Mouse (Mus musculus): Measurements from ENCODE around the gene Rbm38. TPM values are rescaled to one million over a fixed set of nuclear protein-coding genes. Genes with fewer than 3 reads are reported as not detected.

Rbm38 gene
- total and polyA plus RNA-seq, 2 experiments from 2014 or later, result 7.3 to 8.4 TPM

DNA sequence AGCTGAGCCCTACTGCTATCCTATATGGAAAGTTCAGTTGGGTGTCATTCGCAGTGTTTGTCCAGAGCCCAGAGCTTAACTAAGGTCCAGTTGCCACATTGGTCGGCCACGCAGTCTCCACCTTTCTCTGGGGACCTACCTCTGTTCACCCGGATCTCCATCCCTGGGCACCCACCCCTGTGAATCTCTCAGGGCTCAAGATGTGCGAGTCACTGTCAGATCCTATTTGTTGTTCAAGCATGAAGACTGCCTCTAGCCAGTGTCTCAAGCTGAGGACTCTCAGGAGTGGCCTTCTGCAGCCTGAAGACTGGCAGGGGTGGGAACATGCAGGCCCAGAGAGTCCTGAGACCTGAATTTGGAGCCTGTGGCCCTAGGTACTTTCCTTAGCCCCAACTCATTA lies 15.8 kb downstream of the Rbm38 start:
- H3K4me1 ChIP-seq (ENCODE audit: insufficient read depth, low read length), result no peaks in the 10 kb centered on the region
- no peak for DNase-seq (ENCODE audit: low spot score)
- peaks cover 24% of the 10 kb centered on the region for H3K36me3 ChIP-seq (ENCODE audit: insufficient read depth, low read length)
- no peaks in the 10 kb centered on the region for H3K27me3 ChIP-seq (ENCODE audit: insufficient read depth, low read length)
- no peak for TF ChIP-seq CTCF (IDR thresholded peaks at IDR 0.05)
- no peak overlapping the region for H3K4me2 ChIP-seq (ENCODE audit: low read depth, low read length, poor library complexity, severe bottlenecking)
- WGBS, result 91% methylated on average over 5 of the region's 5 CpGs
- H3K9ac ChIP-seq (replicated peaks; ENCODE audit: low read length, poor library complexity, severe bottlenecking), result no peak overlapping the region
- no peak overlapping the region for H3K4me3 ChIP-seq (ENCODE audit: low read depth, low read length)
- no peak for ATAC-seq (ENCODE audit: low FRiP score)
- H3K9me3 ChIP-seq (ENCODE audit: low read length), result no peaks in the 10 kb centered on the region
- no peak overlapping the region for H3K27ac ChIP-seq (ENCODE audit: low read depth, low read length)

DNA sequence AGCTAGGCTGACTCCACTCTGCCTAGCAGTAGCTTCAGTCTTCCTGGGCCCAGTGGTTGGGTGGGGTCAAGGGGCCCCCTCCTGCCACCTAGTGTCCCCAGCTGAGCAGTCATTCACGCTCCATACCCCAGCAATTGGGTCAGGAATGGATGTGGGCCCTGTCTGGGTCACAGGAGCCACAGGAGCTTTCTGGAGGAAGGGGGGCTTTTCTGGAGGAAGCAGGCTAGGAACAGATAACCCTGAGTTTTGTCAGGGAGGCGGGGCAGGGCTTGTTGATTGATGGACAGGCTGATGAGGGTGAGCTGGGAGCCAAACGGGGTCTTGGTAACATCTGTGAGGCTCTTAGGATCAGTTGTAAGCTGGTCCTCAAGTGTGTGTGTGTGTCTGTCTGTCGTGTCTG lies 16.3 kb downstream of the Rbm38 start:
- TF ChIP-seq CTCF (IDR thresholded peaks at IDR 0.05), result no peak
- 77% methylated on average over 4 of the region's 4 CpGs for WGBS

DNA sequence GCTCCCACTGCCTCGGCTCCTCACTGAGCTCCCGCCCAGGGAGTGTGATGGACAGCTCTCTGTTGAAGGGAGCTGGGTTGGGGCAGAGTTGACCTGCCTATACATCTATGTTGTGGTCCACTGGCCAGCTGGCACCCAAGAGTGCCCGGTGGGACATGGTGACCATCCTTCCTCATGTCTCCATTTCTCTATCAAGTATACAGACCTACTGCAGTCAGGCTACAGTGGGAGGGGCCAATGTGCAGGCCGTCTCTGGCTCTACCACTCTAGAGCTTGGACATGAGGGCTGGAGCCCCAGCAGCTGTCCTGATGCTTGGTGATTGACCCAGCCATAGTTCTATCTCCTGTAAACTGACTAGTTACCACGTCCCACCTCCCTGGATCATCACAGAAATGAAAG lies 17.0 kb downstream of the Rbm38 start:
- Histone ChIP-seq H3K9ac (replicated peaks; ENCODE audit: low read length, poor library complexity, severe bottlenecking) (no peak overlapping the region), H3K4me3 (ENCODE audit: low read depth, low read length) (no peak overlapping the region), H3K4me2 (ENCODE audit: low read depth, low read length, poor library complexity, severe bottlenecking) (no peak overlapping the region), H3K27ac (ENCODE audit: low read depth, low read length) (no peak overlapping the region), H3K36me3 (ENCODE audit: insufficient read depth, low read length) (peaks cover 19% of the 10 kb centered on the region), H3K4me1 (ENCODE audit: insufficient read depth, low read length) (no peaks in the 10 kb centered on the region), H3K9me3 (ENCODE audit: low read length) (no peaks in the 10 kb centered on the region), H3K27me3 (ENCODE audit: insufficient read depth, low read length) (no peaks in the 10 kb centered on the region)
- no peak for ATAC-seq (ENCODE audit: low FRiP score)
- no peak for DNase-seq (ENCODE audit: low spot score)
- 80% methylated on average over 5 of the region's 5 CpGs for WGBS
- TF ChIP-seq CTCF (IDR thresholded peaks at IDR 0.05), result no peak

More for the DNA sequence above, 16.3 kb downstream of the Rbm38 start:
- Histone ChIP-seq H3K27ac (ENCODE audit: low read depth, low read length) (no peak overlapping the region), H3K27me3 (ENCODE audit: insufficient read depth, low read length) (no peaks in the 10 kb centered on the region), H3K36me3 (ENCODE audit: insufficient read depth, low read length) (peaks cover 19% of the 10 kb centered on the region), H3K4me1 (ENCODE audit: insufficient read depth, low read length) (no peaks in the 10 kb centered on the region), H3K9ac (replicated peaks; ENCODE audit: low read length, poor library complexity, severe bottlenecking) (no peak overlapping the region), H3K4me2 (ENCODE audit: low read depth, low read length, poor library complexity, severe bottlenecking) (no peak overlapping the region), H3K9me3 (ENCODE audit: low read length) (no peaks in the 10 kb centered on the region), H3K4me3 (ENCODE audit: low read depth, low read length) (no peak overlapping the region)
- DNase-seq (ENCODE audit: low spot score) (no peak), ATAC-seq (ENCODE audit: low FRiP score) (no peak)

DNA sequence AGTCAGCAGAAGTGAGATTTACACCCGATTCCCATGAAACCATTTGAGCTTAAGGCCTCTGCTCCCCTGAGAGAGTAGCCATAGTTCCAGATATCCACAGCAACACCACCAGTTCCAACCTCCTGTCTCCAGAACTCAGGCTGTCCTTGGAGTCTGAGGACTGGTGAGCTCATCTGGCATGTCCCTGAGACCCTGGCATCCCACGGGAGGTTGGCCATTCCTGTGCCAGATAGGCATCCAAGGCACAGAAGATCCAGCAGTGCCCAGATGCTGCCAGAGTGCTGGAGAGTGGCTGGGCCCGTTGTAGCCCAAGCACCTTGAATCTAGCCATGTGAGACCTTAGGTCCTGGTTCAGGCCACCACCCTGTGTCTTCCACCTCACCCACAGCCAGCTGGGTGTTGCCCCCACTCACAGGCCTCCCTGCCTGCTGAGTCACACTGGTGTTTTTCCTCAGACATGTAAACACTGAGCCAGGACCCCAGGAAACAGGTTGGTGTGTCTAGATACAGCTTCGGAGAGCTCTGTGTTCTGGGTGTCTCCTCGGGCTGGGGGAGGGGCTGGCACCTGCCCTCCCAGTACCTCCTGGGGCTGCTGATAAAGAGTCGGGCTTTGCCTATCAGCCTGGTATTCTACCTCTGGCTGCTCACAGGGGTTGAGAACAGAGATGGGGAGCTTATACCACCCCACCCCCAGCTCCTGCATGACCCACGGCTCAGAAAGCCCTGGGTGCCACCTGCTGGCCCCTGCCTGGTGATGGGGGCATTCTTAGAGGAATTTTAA lies 17.7 kb downstream of the Rbm38 start:
- no peaks in the 10 kb centered on the region for H3K4me1 ChIP-seq (ENCODE audit: insufficient read depth, low read length)
- TF ChIP-seq CTCF (IDR thresholded peaks at IDR 0.05), result no peak
- H3K27ac ChIP-seq (ENCODE audit: low read depth, low read length), result no peak overlapping the region
- no peaks in the 10 kb centered on the region for H3K27me3 ChIP-seq (ENCODE audit: insufficient read depth, low read length)
- peaks cover 16% of the 10 kb centered on the region for H3K36me3 ChIP-seq (ENCODE audit: insufficient read depth, low read length)
- no peak overlapping the region for H3K9ac ChIP-seq (replicated peaks; ENCODE audit: low read length, poor library complexity, severe bottlenecking)
- 77% methylated on average over 7 of the region's 7 CpGs for WGBS
- no peak for DNase-seq (ENCODE audit: low spot score)
- no peak overlapping the region for H3K4me2 ChIP-seq (ENCODE audit: low read depth, low read length, poor library complexity, severe bottlenecking)
- no peaks in the 10 kb centered on the region for H3K9me3 ChIP-seq (ENCODE audit: low read length)
- no peak overlapping the region for H3K4me3 ChIP-seq (ENCODE audit: low read depth, low read length)
- ATAC-seq (ENCODE audit: low FRiP score), result no peak

DNA sequence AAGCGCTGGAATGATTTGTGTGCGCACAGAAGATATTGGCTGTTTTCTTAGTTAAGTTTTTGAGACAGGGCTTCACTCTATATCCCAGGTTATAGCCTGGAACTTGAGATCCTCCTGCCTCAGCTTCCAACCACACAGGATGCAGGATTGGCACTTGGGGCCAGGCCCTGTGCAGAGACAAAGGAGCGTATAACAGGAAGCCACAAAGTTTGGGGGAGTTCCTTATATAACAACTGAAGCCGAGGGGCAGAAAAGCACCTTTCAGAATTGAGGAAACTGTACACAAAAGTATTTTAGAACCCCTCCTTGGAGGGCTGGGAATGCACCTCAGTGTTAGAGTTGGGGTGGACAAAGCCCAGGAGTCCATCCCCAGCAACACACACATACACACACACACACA lies 18.7 kb downstream of the Rbm38 start:
- TF ChIP-seq CTCF (IDR thresholded peaks at IDR 0.05), result no peak
- WGBS, result 90% methylated on average over 4 of the region's 4 CpGs

DNA sequence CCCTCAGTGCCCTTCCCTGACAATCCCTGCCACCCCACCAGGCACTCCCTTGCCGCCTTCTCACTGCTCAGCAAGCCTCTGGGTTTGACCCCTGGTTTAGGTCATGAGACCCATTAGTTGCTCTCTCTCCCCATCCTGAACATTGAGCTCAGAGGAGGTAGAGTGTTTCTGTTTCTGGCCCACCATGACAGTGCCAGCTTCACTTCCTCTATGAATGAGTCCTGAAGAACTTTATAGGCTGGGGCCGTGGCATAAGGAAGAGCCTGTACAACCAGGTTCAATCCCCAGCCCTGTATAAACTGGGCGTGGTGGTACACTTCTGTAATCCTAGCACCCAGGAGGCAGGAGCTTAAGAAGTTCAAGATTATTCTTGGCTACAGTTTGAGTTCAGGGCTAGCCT lies 20.5 kb downstream of the Rbm38 start:
- no peak overlapping the region for H3K4me2 ChIP-seq (ENCODE audit: low read depth, low read length, poor library complexity, severe bottlenecking)
- H3K4me1 ChIP-seq (ENCODE audit: insufficient read depth, low read length), result no peaks in the 10 kb centered on the region
- DNase-seq (ENCODE audit: low spot score) (no peak), ATAC-seq (ENCODE audit: low FRiP score) (no peak)
- no peak overlapping the region for H3K9ac ChIP-seq (replicated peaks; ENCODE audit: low read length, poor library complexity, severe bottlenecking)
- H3K27ac ChIP-seq (ENCODE audit: low read depth, low read length), result no peak overlapping the region
- no peak for TF ChIP-seq CTCF (IDR thresholded peaks at IDR 0.05)
- no peaks in the 10 kb centered on the region for H3K27me3 ChIP-seq (ENCODE audit: insufficient read depth, low read length)
- no peaks in the 10 kb centered on the region for H3K9me3 ChIP-seq (ENCODE audit: low read length)
- WGBS, result 79% methylated on average over 3 of the region's 3 CpGs
- peaks cover under 1% of the 10 kb centered on the region; the same call in 1 of the 2 replicates for H3K36me3 ChIP-seq (ENCODE audit: insufficient read depth, low read length)
- no peak overlapping the region for H3K4me3 ChIP-seq (ENCODE audit: low read depth, low read length)

More for the DNA sequence above, 18.7 kb downstream of the Rbm38 start:
- H3K27me3 ChIP-seq (ENCODE audit: insufficient read depth, low read length), result no peaks in the 10 kb centered on the region
- peaks cover 6% of the 10 kb centered on the region for H3K36me3 ChIP-seq (ENCODE audit: insufficient read depth, low read length)
- H3K4me3 ChIP-seq (ENCODE audit: low read depth, low read length), result no peak overlapping the region
- no peak overlapping the region for H3K9ac ChIP-seq (replicated peaks; ENCODE audit: low read length, poor library complexity, severe bottlenecking)
- H3K4me1 ChIP-seq (ENCODE audit: insufficient read depth, low read length), result no peaks in the 10 kb centered on the region
- H3K27ac ChIP-seq (ENCODE audit: low read depth, low read length), result no peak overlapping the region
- ATAC-seq (ENCODE audit: low FRiP score) (no peak), DNase-seq (ENCODE audit: low spot score) (no peak)
- H3K4me2 ChIP-seq (ENCODE audit: low read depth, low read length, poor library complexity, severe bottlenecking), result no peak overlapping the region
- no peaks in the 10 kb centered on the region for H3K9me3 ChIP-seq (ENCODE audit: low read length)
